Mouse (Mus musculus): ENCODE data around the gene Cpt1c.

DNA sequence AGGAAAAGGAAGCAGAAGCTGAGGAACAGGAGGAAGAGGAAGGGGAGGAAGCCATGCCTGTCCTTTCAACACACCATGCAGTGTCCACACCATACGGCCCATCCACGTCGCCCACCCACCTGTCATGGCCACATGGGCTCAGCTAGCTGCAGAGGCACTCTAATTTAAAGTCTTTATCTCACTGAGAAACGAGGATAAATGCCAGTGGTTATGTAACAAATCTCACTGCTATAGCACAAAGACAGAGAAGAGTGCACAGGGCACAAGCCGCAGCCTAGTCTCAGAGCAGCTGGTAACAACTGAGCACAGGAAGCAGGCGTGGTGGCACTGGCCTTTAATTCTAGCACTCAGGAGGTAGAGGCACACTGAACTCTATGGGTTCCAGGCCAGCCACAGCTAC is 24.7 kb downstream of the Cpt1c start:
- TF ChIP-seq CTCF (IDR thresholded peaks at IDR 0.05) = no peak
- no peak for TF ChIP-seq EP300 (IDR thresholded peaks at IDR 0.05; ENCODE audit: insufficient read depth, low read depth, low read length)
- no peak for TF ChIP-seq POLR2A (IDR thresholded peaks at IDR 0.05; ENCODE audit: insufficient read depth, low read depth, low read length)

All from heart, adult 2 months (tissue).